In the genomic region with DNA sequence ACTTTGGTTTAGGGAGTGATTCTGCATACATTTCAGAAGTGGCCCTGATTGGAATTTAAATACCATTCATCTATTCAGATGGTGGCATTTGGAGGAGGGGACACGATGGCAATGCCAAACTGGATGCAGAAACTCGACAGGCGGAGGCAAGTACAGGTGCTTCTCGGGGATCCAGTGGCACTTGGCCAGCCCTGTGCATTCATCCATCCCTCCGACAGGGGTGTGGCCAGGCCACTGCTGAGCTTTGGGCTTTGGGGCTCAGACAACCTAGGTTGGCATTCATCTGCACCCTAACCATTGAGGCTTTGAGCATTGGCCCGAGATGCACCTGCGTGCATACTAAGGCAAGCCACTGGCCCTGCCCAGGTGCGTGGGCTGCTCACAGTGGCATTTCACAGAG, we compare ENCODE assay signal across 15 mouse cellular contexts. TPM values are rescaled to one million over a fixed set of nuclear protein-coding genes. Genes with fewer than 3 reads are reported as not detected.
DNase-seq lines count a peak whose midpoint lies in the region; ATAC-seq and TF ChIP-seq lines count a peak whose summit lies in the region.
"Had no signal": no experiment of that assay in that cellular context is flagged by ENCODE, and none has a peak within 500 bp of the region (broad histone marks: within the 10 kb centered on the region; RNA-seq: fewer than 3 reads in every experiment).

No protein-coding gene starts in this region.

- no peaks in the 10 kb centered on the region for H3K27me3 ChIP-seq in hindbrain, embryonic 16.5 days (replicated peaks; ENCODE audit: control insufficient read depth, insufficient read depth, low read length)
- no peaks in the 10 kb centered on the region for H3K27me3 ChIP-seq in hindbrain, embryonic 14.5 days (ENCODE audit: control insufficient read depth, insufficient read depth, low read length)
- no peaks in the 10 kb centered on the region for H3K27me3 ChIP-seq in Patski
- no peaks in the 10 kb centered on the region for H3K27me3 ChIP-seq in lung, postnatal 0 days (replicated peaks; ENCODE audit: insufficient read depth, low read length)
- H3K27me3 ChIP-seq: hindbrain, embryonic 15.5 days; liver, embryonic 13.5 days; neural tube, embryonic 15.5 days had no signal

- H3K4me2 ChIP-seq in hindbrain, embryonic 16.5 days (ENCODE audit: low read length) = no peak overlapping the region
- H3K4me2 ChIP-seq in hindbrain, embryonic 14.5 days (replicated peaks) = no peak overlapping the region
- no peak overlapping the region for H3K4me2 ChIP-seq in lung, postnatal 0 days (replicated peaks; ENCODE audit: low read depth, low read length)
- H3K4me2 ChIP-seq: hindbrain, embryonic 15.5 days; liver, embryonic 13.5 days; neural tube, embryonic 15.5 days had no signal

- H3K9me3 ChIP-seq in hindbrain, embryonic 16.5 days (ENCODE audit: control insufficient read depth, low read length) = no peaks in the 10 kb centered on the region
- no peaks in the 10 kb centered on the region for H3K9me3 ChIP-seq in hindbrain, embryonic 14.5 days (ENCODE audit: control insufficient read depth, low read length)
- H3K9me3 ChIP-seq in lung, postnatal 0 days (ENCODE audit: low read length) = no peaks in the 10 kb centered on the region
- H3K9me3 ChIP-seq: hindbrain, embryonic 15.5 days; midbrain, embryonic 10.5 days; neural tube, embryonic 15.5 days had no signal

- H3K4me3 ChIP-seq in hindbrain, embryonic 16.5 days (ENCODE audit: low read length) = no peak overlapping the region
- no peak overlapping the region for H3K4me3 ChIP-seq in hindbrain, embryonic 14.5 days (replicated peaks; ENCODE audit: low read length)
- H3K4me3 ChIP-seq in lung, postnatal 0 days (ENCODE audit: low read depth, low read length) = no peak overlapping the region
- H3K4me3 ChIP-seq: hindbrain, embryonic 15.5 days; liver, embryonic 13.5 days; midbrain, embryonic 10.5 days; neural tube, embryonic 15.5 days had no signal

- no peak for TF ChIP-seq CTCF in Patski (IDR thresholded peaks at IDR 0.05)
- TF ChIP-seq CTCF in lung, postnatal 0 days (IDR thresholded peaks at IDR 0.05) = no peak

- CTCF ChIA-PET in Patski (lab: Charles Lee) = interaction anchor here (1.1 kb wide), 1 partner anchor 9 kb away, joined by 3 read pairs; no protein-coding TSS in a partner anchor

- TF ChIP-seq EP300 in lung, postnatal 0 days (IDR thresholded peaks at IDR 0.05) = no peak

- peaks cover 4% of the 10 kb centered on the region for H3K4me1 ChIP-seq in hindbrain, embryonic 16.5 days (ENCODE audit: control insufficient read depth, insufficient read depth, low read depth, low read length)
- no peaks in the 10 kb centered on the region; the same call in 1 of the 2 replicates for H3K4me1 ChIP-seq in hindbrain, embryonic 14.5 days (replicated peaks; ENCODE audit: control insufficient read depth, insufficient read depth, low read length)
- H3K4me1 ChIP-seq in lung, postnatal 0 days (ENCODE audit: insufficient read depth, low read depth, low read length) = no peaks in the 10 kb centered on the region
- H3K4me1 ChIP-seq: liver, embryonic 13.5 days; midbrain, embryonic 10.5 days had no signal

- H3K27ac ChIP-seq in hindbrain, embryonic 16.5 days (ENCODE audit: low read depth, low read length) = no peak overlapping the region
- no peak overlapping the region for H3K27ac ChIP-seq in hindbrain, embryonic 14.5 days
- no peak overlapping the region for H3K27ac ChIP-seq in lung, postnatal 0 days (ENCODE audit: low read length)
- H3K27ac ChIP-seq: hindbrain, embryonic 15.5 days; liver, embryonic 13.5 days; midbrain, embryonic 10.5 days; neural tube, embryonic 15.5 days had no signal

- no peaks in the 10 kb centered on the region for H3K36me3 ChIP-seq in hindbrain, embryonic 16.5 days (ENCODE audit: control insufficient read depth, insufficient read depth, low read length)
- H3K36me3 ChIP-seq in hindbrain, embryonic 14.5 days (replicated peaks; ENCODE audit: control insufficient read depth, insufficient read depth) = no peaks in the 10 kb centered on the region
- H3K36me3 ChIP-seq in lung, postnatal 0 days (ENCODE audit: insufficient read depth, low read length) = no peaks in the 10 kb centered on the region
- H3K36me3 ChIP-seq: hindbrain, embryonic 15.5 days; liver, embryonic 13.5 days; midbrain, embryonic 10.5 days; neural tube, embryonic 15.5 days had no signal

- in situ Hi-C loops in Patski (cut with MboI; ENCODE audit: low pct_unique_long_range_greater_than_20kb) = no loop called here

- 84% methylated on average over 8 of the region's 8 CpGs for WGBS in hindbrain, embryonic 16.5 days
- WGBS in hindbrain, embryonic 14.5 days = 71% methylated on average over 8 of the region's 8 CpGs
- WGBS in lung, postnatal 0 days = 88% methylated on average over 8 of the region's 8 CpGs

- no peak for DNase-seq in hindbrain, embryonic 14.5 days (ENCODE audit: low spot score)
- no peak for DNase-seq in Patski (ENCODE audit: low read depth, low spot score)
- peak; percentile 48 for DNase-seq in cerebellum, adult 8-10 months
- DNase-seq in kidney, postnatal 10 days = peak; percentile 41
- no peak for DNase-seq in lung, postnatal 0 days (ENCODE audit: low spot score)
- DNase-seq in gastrocnemius, adult 8-10 months (ENCODE audit: low spot score in 2 of 2) = no peak
- DNase-seq: embryo, embryonic 11 days; gastrocnemius, postnatal 10 days; heart, postnatal 14 days; liver, embryonic 13.5 days; thymus, postnatal 25 days had no signal

- ATAC-seq in hindbrain, embryonic 16.5 days = 0 out of 2 replicates have a peak, but pooled peaks have one; percentile 17
- ATAC-seq in hindbrain, embryonic 14.5 days (ENCODE audit: low FRiP score) = no peak
- ATAC-seq in Patski = peak; percentile 38
- ATAC-seq in lung, postnatal 0 days = no peak

- no peak overlapping the region for H3K9ac ChIP-seq in hindbrain, embryonic 16.5 days (ENCODE audit: low read depth, low read length)
- no peak overlapping the region for H3K9ac ChIP-seq in hindbrain, embryonic 14.5 days
- H3K9ac ChIP-seq in lung, postnatal 0 days (replicated peaks; ENCODE audit: low read depth) = no peak overlapping the region
- H3K9ac ChIP-seq: hindbrain, embryonic 15.5 days; liver, embryonic 13.5 days; neural tube, embryonic 15.5 days had no signal

- POLR2A ChIA-PET in Patski (lab: Charles Lee) = no interaction called here

RNA-seq across cellular contexts. Expression of a gene that starts 52.6 kb away (rescaled TPM):
- polyA plus RNA-seq in hindbrain, embryonic 16.5 days (2015; fragmentation: Nextera tagmentation; extraction: Ambion mirVana) = 27.8 and 28.3 TPM in 2 replicates
- polyA plus RNA-seq in hindbrain, embryonic 14.5 days (2014; fragmentation: Nextera tagmentation; extraction: Ambion mirVana) = 27.6 and 30.0 TPM in 2 replicates
- 42.3 TPM for polyA plus RNA-seq in Patski (2021)
- polyA plus RNA-seq in lung, postnatal 0 days (2015; fragmentation: Nextera tagmentation; extraction: Ambion mirVana) = 0.24 and 0.30 TPM in 2 replicates
- 1 to 10 TPM; 2.4 to 4.3 (median 3.1) TPM for total RNA-seq in gastrocnemius, adult 8-10 months (2022)

Comparison
In these comparisons a context has a peak if more than half of its experiments do, and no peak if none do; other contexts are left out.
1. ATAC-seq: peak in hindbrain, embryonic 16.5 days (single experiment) and Patski (single experiment); none in hindbrain, embryonic 14.5 days (single experiment) and lung, postnatal 0 days (single experiment).
2. DNase-seq: peak in cerebellum, adult 8-10 months (single experiment) and kidney, postnatal 10 days (single experiment); none in hindbrain, embryonic 14.5 days (single experiment), Patski (single experiment), lung, postnatal 0 days (single experiment) and gastrocnemius, adult 8-10 months (0 of 2).
3. RNA of a gene that starts 52.6 kb away (polyA plus RNA-seq): 42.3 TPM in Patski (single experiment), 27.8 to 28.3 TPM in hindbrain, embryonic 16.5 days and 27.6 to 30.0 TPM in hindbrain, embryonic 14.5 days; 0.24 to 0.30 TPM in lung, postnatal 0 days; every median in the first group is over 10 times any median in the second.